Mouse (Mus musculus) heart, adult 2 months (tissue): ENCODE results near the gene Cym.

Experiments used
- CTCF ChIP-seq: fragments of 200-600 bp; IDR thresholded peaks from 2 replicates; pipeline ENCODE4 v1.8.1; 2022; ENCODE audit warnings: antibody characterized with exemption, mild to moderate bottlenecking, moderate library complexity
- EP300 ChIP-seq: fragments of 200-500 bp; IDR thresholded peaks from 2 replicates; pipeline ENCODE4 v1.6.1; 2011; ENCODE audit warnings: low read depth, low read length, control low read depth; ENCODE audit not compliant: insufficient read depth
- POLR2A ChIP-seq: fragments of 200-500 bp; IDR thresholded peaks from 2 replicates; pipeline ENCODE4 v1.6.1; 2011; ENCODE audit warnings: mild to moderate bottlenecking, low read depth, low read length, control low read depth; ENCODE audit not compliant: insufficient read depth

DNA sequence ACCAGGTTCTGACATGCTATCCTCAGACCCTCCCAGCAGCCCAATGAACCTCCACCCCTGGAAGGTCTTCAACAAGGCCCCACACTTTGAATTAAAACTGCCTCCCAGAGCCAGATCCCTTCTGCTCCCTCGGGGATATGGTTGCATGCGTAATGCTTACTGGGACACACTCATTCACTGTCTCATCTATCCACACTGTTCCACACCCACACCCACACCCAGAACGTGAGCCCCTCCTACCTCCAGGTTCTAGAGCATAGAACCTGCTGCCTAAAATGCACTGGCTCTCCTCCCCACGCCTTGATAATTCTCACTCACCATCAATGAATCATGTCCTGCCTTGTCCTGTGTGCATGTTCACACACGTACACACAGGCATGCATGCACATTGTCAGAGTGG, 6.9 kb downstream of the Cym start:
- TF ChIP-seq CTCF (no peak), POLR2A (no peak), EP300 (no peak)
